Mouse (Mus musculus) embryonic facial prominence, embryonic 11.5 days (tissue): ENCODE results near the gene Olfr220. TPM values are rescaled to one million over a fixed set of nuclear protein-coding genes. Genes with fewer than 3 reads are reported as not detected.

ENCODE experiments used
- ATAC-seq: fragments of 200-750 bp; cut with Nextera tagmentation; replicated peaks from 2 replicates; pipeline ENCODE4 v1.8.0; 2017; ENCODE audit warnings: low read depth; ENCODE audit not compliant: insufficient number of reproducible peaks, low FRiP score, low TSS enrichment
- DNase-seq: peaks from one replicate; pipeline ENCODE4 v3.0.0-alpha.2; 2015; ENCODE audit warnings: low spot score
- H3K27ac ChIP-seq: fragments of 300-500 bp; sonication (generic); replicated peaks from 2 replicates; pipeline ENCODE4 v1.5.1; 2014; ENCODE audit warnings: mild to moderate bottlenecking, low read depth, low read length, control low read depth
- H3K27me3 ChIP-seq: fragments of 300-500 bp; sonication (generic); 2 replicates; pipeline ENCODE4 v1.6.1; 2014; ENCODE audit warnings: mild to moderate bottlenecking, low read length, moderate library complexity, mixed read lengths; ENCODE audit not compliant: control insufficient read depth, insufficient read depth
- H3K36me3 ChIP-seq: fragments of 300-500 bp; sonication (generic); replicated peaks from 2 replicates; pipeline ENCODE4 v1.6.1; 2014; ENCODE audit warnings: low read depth, mild to moderate bottlenecking, low read length, moderate library complexity, mixed read lengths; ENCODE audit not compliant: control insufficient read depth, insufficient read depth
- H3K4me1 ChIP-seq: fragments of 300-500 bp; sonication (generic); 2 replicates; pipeline ENCODE4 v1.6.1; 2014; ENCODE audit warnings: low read length, mixed read lengths; ENCODE audit not compliant: control insufficient read depth, insufficient read depth
- H3K4me2 ChIP-seq: fragments of 300-500 bp; sonication (generic); 2 replicates; pipeline ENCODE4 v1.6.1; 2014; ENCODE audit warnings: low read depth, mild to moderate bottlenecking, control low read depth, low read length, moderate library complexity
- H3K4me3 ChIP-seq: fragments of 300-500 bp; sonication (generic); 2 replicates; pipeline ENCODE4 v1.5.1; 2014; ENCODE audit warnings: low read depth, low read length, control low read depth
- H3K9ac ChIP-seq: fragments of 300-500 bp; sonication (generic); replicated peaks from 2 replicates; pipeline ENCODE4 v1.6.1; 2014; ENCODE audit warnings: mild to moderate bottlenecking, control low read depth, low read length
- H3K9me3 ChIP-seq: fragments of 300-500 bp; sonication (generic); replicated peaks from 2 replicates; pipeline ENCODE4 v1.6.1; 2016; ENCODE audit warnings: mild to moderate bottlenecking, low read length, inconsistent platforms, mixed read lengths; ENCODE audit not compliant: control insufficient read depth
- WGBS: fragments of 180-500 bp; shearing (Covaris S2); extraction: QIAGEN DNeasy Blood & Tissue Kit; methylation state at CpG from one replicate; pipeline ENCODE4 v1.1.7; 2014; 5-methylcytosine and 5-hydroxymethylcytosine counted together
- polyA plus RNA-seq: library from polyadenylated mRNA; unstranded; fragments of >200 nt; fragmentation: Nextera tagmentation; extraction: Ambion mirVana; gene quantifications from 2 replicates; pipeline ENCODE4 v1.2.1, GENCODE M21; 2014

The Olfr220 gene
- polyA plus RNA-seq, 1 experiment from 2014 or later, result not detected

DNA sequence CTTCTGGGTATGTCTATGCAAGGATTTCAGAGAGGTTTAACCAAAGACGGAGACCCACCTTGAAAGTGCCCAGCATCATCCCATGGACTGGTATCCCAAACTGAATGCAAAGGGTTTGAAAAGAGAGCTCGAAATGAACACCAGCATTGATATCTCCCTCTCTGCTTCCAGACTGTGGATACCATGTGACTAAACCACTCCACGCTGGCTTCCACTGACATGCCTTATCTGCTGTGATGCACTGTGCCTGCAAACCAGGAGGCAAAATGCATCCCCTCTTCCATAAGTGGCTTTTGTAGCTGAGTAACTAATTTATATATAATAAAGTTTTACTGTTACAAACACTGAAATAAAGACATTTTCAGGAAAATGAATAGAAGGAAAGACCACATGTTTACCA lies 23.5 kb downstream of the Olfr220 start:
- no peaks in the 10 kb centered on the region for H3K9me3 ChIP-seq
- no peak overlapping the region for H3K4me3 ChIP-seq
- no peak overlapping the region for H3K9ac ChIP-seq
- ATAC-seq (no peak), DNase-seq (no peak)
- H3K36me3 ChIP-seq, result no peaks in the 10 kb centered on the region
- H3K4me1 ChIP-seq, result no peaks in the 10 kb centered on the region
- 80% methylated on average over 3 of the region's 3 CpGs for WGBS
- H3K4me2 ChIP-seq, result no peak overlapping the region
- no peaks in the 10 kb centered on the region for H3K27me3 ChIP-seq
- no peak overlapping the region for H3K27ac ChIP-seq

GRCm38 (mm10) chr1:174466240-174466639 lies 24.4 kb downstream of the Olfr220 start:
- DNase-seq (peak; percentile 52), ATAC-seq (no peak)
- no peak overlapping the region for H3K4me2 ChIP-seq
- H3K9ac ChIP-seq, result no peak overlapping the region
- no peak overlapping the region for H3K27ac ChIP-seq
- H3K36me3 ChIP-seq, result no peaks in the 10 kb centered on the region
- H3K27me3 ChIP-seq, result no peaks in the 10 kb centered on the region
- WGBS, result 34% methylated on average over 2 of the region's 2 CpGs
- H3K9me3 ChIP-seq, result no peaks in the 10 kb centered on the region
- no peaks in the 10 kb centered on the region for H3K4me1 ChIP-seq
- H3K4me3 ChIP-seq, result no peak overlapping the region

DNA sequence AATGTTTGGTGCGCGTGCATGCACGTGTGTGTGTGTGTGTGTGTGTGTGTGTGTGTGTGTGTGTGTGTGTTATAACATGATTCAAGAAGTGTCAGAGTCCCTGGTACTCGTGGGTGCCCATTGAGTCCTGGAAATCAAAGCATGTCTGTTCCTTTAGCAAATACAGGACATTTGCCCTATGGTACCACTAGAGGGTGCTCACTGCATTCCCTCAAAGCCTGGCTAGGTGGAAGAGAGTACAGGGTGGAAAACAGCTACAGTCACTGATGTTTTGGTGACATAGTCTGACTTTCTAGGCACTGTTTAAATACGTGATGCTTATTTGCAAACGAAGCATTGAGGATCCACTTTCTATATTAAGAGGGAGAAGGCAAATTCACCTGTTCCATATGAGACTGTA lies 27.9 kb downstream of the Olfr220 start:
- H3K9ac ChIP-seq, result no peak overlapping the region
- H3K36me3 ChIP-seq, result no peaks in the 10 kb centered on the region
- H3K9me3 ChIP-seq, result no peaks in the 10 kb centered on the region
- 8% methylated on average over 6 of the region's 6 CpGs for WGBS
- DNase-seq (peak; percentile 75), ATAC-seq (peak; percentile 79)
- H3K4me1 ChIP-seq, result no peaks in the 10 kb centered on the region
- H3K27me3 ChIP-seq, result no peaks in the 10 kb centered on the region
- H3K4me3 ChIP-seq, result no peak overlapping the region
- no peak overlapping the region for H3K27ac ChIP-seq
- no peak overlapping the region for H3K4me2 ChIP-seq

DNA sequence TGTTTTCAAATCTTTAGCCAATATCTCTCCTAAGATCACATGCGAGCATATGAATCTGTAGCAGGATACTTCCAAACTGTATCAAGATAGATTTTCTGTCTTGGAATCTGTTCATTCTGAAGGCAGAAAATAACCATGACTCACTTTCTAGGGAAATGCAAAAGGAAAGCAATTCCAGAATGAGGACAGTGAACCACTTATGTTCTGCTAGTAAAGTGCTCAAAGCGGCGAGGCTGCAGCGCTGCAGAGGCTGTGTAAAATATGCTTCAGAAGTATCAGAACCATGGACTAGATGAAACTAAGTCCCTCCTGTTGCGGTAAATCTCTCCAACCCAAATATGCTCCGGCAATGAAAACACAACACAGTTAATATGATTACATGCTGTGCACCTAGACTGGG lies 40.7 kb downstream of the Olfr220 start:
- Histone ChIP-seq H3K4me3 (no peak overlapping the region), H3K4me2 (no peak overlapping the region), H3K36me3 (no peaks in the 10 kb centered on the region), H3K4me1 (no peaks in the 10 kb centered on the region), H3K9me3 (no peaks in the 10 kb centered on the region), H3K9ac (no peak overlapping the region), H3K27ac (no peak overlapping the region), H3K27me3 (no peaks in the 10 kb centered on the region)
- ATAC-seq (no peak), DNase-seq (no peak)
- WGBS, result 87% methylated on average over 6 of the region's 6 CpGs

DNA sequence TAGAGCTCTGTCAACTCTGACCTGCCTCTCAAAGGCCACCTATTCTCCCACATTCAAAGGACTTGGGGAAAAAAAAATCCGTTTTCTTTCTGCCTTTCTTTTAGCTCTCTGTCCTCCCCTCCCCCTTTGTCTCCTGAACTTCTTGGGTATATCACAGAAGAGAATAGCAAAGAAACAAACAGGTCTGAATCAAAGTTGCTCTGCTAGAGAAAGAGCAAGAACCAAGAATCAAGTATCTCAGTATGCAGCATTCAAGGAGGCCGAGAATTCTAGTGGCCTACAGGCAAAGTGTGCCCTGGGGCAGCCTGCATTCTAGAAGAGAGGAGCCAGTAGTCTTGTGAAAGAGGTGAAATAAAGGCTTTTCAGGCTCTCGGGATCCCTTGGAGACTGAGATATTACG lies 58.2 kb downstream of the Olfr220 start:
- H3K27ac ChIP-seq, result no peak overlapping the region
- no peaks in the 10 kb centered on the region for H3K36me3 ChIP-seq
- peaks cover 4% of the 10 kb centered on the region; the same call in 1 of the 2 replicates for H3K27me3 ChIP-seq
- no peaks in the 10 kb centered on the region for H3K9me3 ChIP-seq
- H3K4me3 ChIP-seq, result no peak overlapping the region
- 26% methylated on average over 4 of the region's 4 CpGs for WGBS
- H3K4me2 ChIP-seq, result no peak overlapping the region
- no peak overlapping the region for H3K9ac ChIP-seq
- DNase-seq (no peak), ATAC-seq (no peak)
- peaks cover 6% of the 10 kb centered on the region; the same call in 1 of the 2 replicates for H3K4me1 ChIP-seq

Other genes with a start within 250 kb of the Olfr220 start
- gene Olfr419, start 190.0 kb upstream of the Olfr220 start, polyA plus RNA-seq, result not detected in 2 replicates
- gene Mptx1, start 111.6 kb upstream of the Olfr220 start, polyA plus RNA-seq, result not detected in 2 replicates
- gene Olfr417, start 77.0 kb upstream of the Olfr220 start, polyA plus RNA-seq, result not detected in 2 replicates
- not detected in 2 replicates for gene Olfr248, start 51.0 kb upstream of the Olfr220 start, polyA plus RNA-seq
- gene Olfr414, start 18.0 kb upstream of the Olfr220 start, polyA plus RNA-seq, result not detected in 2 replicates
- gene Fmn2, start 59.7 kb downstream of the Olfr220 start, polyA plus RNA-seq, result 2.1 and 2.2 TPM in 2 replicates